Mouse (Mus musculus) heart, embryonic 14.5 days (tissue): Measurements from ENCODE around the gene Gm3238. TPM values are rescaled to one million over a fixed set of nuclear protein-coding genes. Genes with fewer than 3 reads are reported as not detected.
A peak's percentile ranks its signal among the peaks of the same experiment; 100 is the strongest.
"Not testable (repeated sequence)": the region's sequence is repeated elsewhere in the genome, so short reads cannot be mapped to it uniquely, and the experiment has no call there.

ENCODE experiments used
- ATAC-seq: fragments of 200-750 bp; cut with Nextera tagmentation; 2 replicates; pipeline ENCODE4 v1.8.0; 2017; ENCODE audit warnings: low read depth, moderate TSS enrichment; ENCODE audit not compliant: insufficient number of reproducible peaks, insufficient read depth, low FRiP score
- H3K27ac ChIP-seq, 2 experiments: fragments of 200-500 bp in 1 of 2; fragments of 300-500 bp in 1 of 2; sonication (generic) in 1 of 2; replicated peaks in 1 of 2; 2 replicates each; pipeline ENCODE4 v1.5.1; 2012 to 2014; ENCODE audit warnings: low read depth in 2 of 2, low read length in 2 of 2, control low read depth in 1 of 2, mild to moderate bottlenecking in 1 of 2, mixed read lengths in 1 of 2; ENCODE audit not compliant: control insufficient read depth in 1 of 2, insufficient read depth in 1 of 2
- H3K27me3 ChIP-seq: fragments of 300-500 bp; sonication (generic); 2 replicates; pipeline ENCODE4 v1.6.1; 2014; ENCODE audit warnings: mild to moderate bottlenecking, low read length, control low read depth; ENCODE audit not compliant: control insufficient read depth, insufficient read depth
- H3K36me3 ChIP-seq: fragments of 300-500 bp; sonication (generic); 2 replicates; pipeline ENCODE4 v1.6.1; 2014; ENCODE audit warnings: mild to moderate bottlenecking, control low read depth, low read length, mixed read lengths; ENCODE audit not compliant: control insufficient read depth, insufficient read depth
- H3K4me1 ChIP-seq, 2 experiments: fragments of 200-500 bp in 1 of 2; fragments of 300-500 bp in 1 of 2; sonication (generic) in 1 of 2; 2 replicates each; pipeline ENCODE4 v1.6.1; 2012 to 2014; ENCODE audit warnings: low read length in 2 of 2, control low read depth in 1 of 2, mixed read lengths in 1 of 2; ENCODE audit not compliant: control insufficient read depth in 2 of 2, insufficient read depth in 2 of 2
- H3K4me2 ChIP-seq: fragments of 300-500 bp; sonication (generic); 2 replicates; pipeline ENCODE4 v1.6.1; 2014; ENCODE audit warnings: mild to moderate bottlenecking, low read length
- H3K4me3 ChIP-seq, 2 experiments: fragments of 200-500 bp in 1 of 2; fragments of 300-500 bp in 1 of 2; sonication (generic) in 1 of 2; 2 replicates each; pipeline ENCODE4 v1.5.1; 2012 to 2014; ENCODE audit warnings: low read length in 2 of 2, mild to moderate bottlenecking in 2 of 2, control low read depth in 1 of 2, low read depth in 1 of 2, moderate library complexity in 1 of 2; ENCODE audit not compliant: control insufficient read depth in 1 of 2, insufficient read depth in 1 of 2
- H3K9ac ChIP-seq: fragments of 300-500 bp; sonication (generic); 2 replicates; pipeline ENCODE4 v1.6.1; 2014; ENCODE audit warnings: mild to moderate bottlenecking, low read length
- H3K9me3 ChIP-seq: fragments of 300-500 bp; sonication (generic); 2 replicates; pipeline ENCODE4 v1.6.1; 2016; ENCODE audit warnings: low read length, control low read depth; ENCODE audit not compliant: control insufficient read depth
- WGBS: fragments of 180-500 bp; shearing (Covaris S2); extraction: QIAGEN DNeasy Blood & Tissue Kit; methylation state at CpG from one replicate; pipeline ENCODE4 v1.1.7; 2014; 5-methylcytosine and 5-hydroxymethylcytosine counted together
- polyA plus RNA-seq: library from polyadenylated mRNA; unstranded; fragments of >200 nt; fragmentation: Nextera tagmentation; extraction: Ambion mirVana; gene quantifications from 2 replicates; pipeline ENCODE4 v1.2.1, GENCODE M21; 2014

Gm3238 gene
- polyA plus RNA-seq: not detected in 2 replicates

DNA sequence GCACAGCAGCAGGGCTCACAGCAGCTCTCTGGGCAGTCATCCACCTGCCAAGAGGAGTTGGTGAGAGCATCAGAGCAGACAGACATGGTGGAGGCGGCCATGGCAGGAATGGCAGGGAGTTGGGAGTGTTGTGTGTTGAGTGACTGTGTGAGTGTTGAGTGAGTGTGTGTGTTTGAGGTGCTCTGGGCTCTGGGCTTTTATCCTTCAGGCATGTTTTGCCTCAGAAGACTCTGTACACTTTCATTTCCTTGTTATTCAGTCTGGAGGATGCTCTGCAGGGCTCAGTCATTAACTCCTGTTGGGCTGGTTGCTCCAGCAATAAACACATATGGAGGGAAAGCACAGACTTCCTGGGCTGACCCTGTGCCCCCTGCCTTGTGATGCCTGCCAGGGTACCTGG lies at the start of gene Gm3238:
Gene Gm3238 (minus strand): TSS at position 101 of the 400 bp plus-strand sequence.
- not testable (repeated sequence) for H3K4me3 ChIP-seq, H3K36me3 ChIP-seq, H3K9me3 ChIP-seq, H3K4me1 ChIP-seq, H3K9ac ChIP-seq, H3K27me3 ChIP-seq, H3K27ac ChIP-seq, ATAC-seq, H3K4me2 ChIP-seq
- WGBS: 67% methylated on average over 1 of the region's 1 CpGs

DNA sequence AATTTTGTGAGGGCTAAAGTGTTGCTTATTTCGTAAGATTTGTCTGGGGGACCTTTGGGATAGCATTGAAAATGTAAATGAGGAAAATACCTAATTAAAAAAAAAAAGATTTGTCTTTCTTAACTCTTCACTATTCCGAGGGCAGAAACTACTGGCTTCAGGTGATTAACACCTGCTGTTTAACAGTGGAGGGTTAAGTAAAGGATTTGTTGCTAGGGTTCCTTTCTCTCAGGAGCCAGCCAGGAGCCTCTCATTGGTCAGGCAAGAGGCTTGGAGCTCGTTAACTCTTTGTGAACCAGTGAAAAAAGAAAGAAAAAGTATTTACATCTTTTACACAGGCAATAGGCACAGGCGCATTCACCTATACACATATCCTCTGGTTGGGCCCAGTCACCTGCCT lies 48.1 kb upstream of the Gm3238 start:
- WGBS: 44% methylated on average over 4 of the region's 4 CpGs
- Histone ChIP-seq H3K4me1 (no peaks in the 10 kb centered on the region), H3K9me3 (no peaks in the 10 kb centered on the region), H3K27me3 (no peaks in the 10 kb centered on the region), H3K27ac (no peak overlapping the region), H3K4me3 (no peak overlapping the region), H3K9ac (no peak overlapping the region), H3K4me2 (no peak overlapping the region), H3K36me3 (no peaks in the 10 kb centered on the region)
- no peak for ATAC-seq

DNA sequence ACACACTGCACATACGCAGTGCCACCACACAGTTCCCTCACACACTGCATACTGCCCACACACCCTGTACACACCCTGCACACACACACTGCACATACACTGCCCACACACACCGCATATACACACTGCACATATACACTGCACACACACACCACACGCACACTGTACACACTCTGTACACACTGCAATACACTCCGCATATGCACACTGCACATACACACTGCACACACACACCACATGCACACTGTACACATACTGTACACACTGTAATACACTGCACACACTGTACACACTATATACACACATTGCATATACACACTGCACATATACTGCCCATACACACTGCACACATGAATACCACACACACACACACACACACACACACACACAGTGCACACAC lies 47.4 kb upstream of the Gm3238 start:
- Histone ChIP-seq H3K27me3 (no peaks in the 10 kb centered on the region), H3K4me1 (no peaks in the 10 kb centered on the region), H3K9me3 (no peaks in the 10 kb centered on the region), H3K4me2 (no peak overlapping the region), H3K9ac (no peak overlapping the region), H3K4me3 (no peak overlapping the region), H3K36me3 (no peaks in the 10 kb centered on the region), H3K27ac (no peak overlapping the region)
- no peak; the same call in 1 of the 2 replicates for ATAC-seq
- 91% methylated on average over 4 of the region's 4 CpGs for WGBS

DNA sequence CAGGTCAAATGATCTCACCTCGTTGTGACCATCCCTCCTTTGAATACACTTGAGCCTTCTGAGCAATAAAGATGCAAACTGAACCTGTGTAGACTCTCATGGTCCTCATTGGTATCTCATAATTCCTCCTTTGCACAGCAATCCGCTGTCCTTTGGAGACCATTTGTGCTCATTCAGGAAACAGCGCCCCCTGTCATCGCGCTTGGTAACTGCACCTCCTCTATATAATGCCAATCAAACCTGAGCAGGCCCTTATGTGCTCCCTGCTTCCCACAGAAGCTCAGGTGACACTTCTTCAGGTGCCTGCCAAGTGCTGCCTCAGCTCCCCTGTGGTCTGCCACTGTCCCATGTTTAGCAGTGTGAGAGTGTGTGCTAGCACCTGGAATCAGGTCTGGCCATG lies 44.4 kb upstream of the Gm3238 start:
- no peak overlapping the region for H3K4me2 ChIP-seq
- WGBS: 31% methylated on average over 5 of the region's 5 CpGs
- H3K4me1 ChIP-seq: no peaks in the 10 kb centered on the region
- no peaks in the 10 kb centered on the region for H3K36me3 ChIP-seq
- no peak overlapping the region for H3K4me3 ChIP-seq
- H3K9me3 ChIP-seq: no peaks in the 10 kb centered on the region
- H3K9ac ChIP-seq: no peak overlapping the region
- H3K27me3 ChIP-seq: no peaks in the 10 kb centered on the region
- no peak overlapping the region for H3K27ac ChIP-seq
- no peak for ATAC-seq

DNA sequence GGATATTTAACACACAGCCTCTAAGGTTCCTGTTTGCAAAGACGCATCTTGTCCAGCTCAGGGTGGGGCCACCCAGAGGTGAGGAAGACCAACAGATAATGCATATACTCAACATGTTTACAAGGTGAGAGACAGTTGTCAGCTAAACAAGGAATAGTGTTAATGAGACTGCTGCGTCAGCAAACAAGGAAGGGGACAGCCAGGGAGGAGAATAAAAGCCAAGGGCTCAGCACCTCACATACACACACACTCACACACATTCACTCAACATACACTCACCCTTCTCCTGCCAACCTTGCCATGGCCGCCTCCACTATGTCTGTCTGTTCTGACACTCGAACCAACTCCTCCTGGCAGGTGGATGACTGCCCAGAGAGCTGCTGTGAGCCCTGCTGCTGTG lies 43.3 kb upstream of the Gm3238 start, which contains the start of gene Gm2696:
Gene Gm2696 (plus strand): TSS at position 301 of the 400 bp plus-strand sequence.
- Histone ChIP-seq H3K4me3 (no peak within 1 kb of the TSS), H3K9me3 (0 out of 2 replicates have a peak, but pooled peaks cover 3% of the 10 kb centered on the region), H3K27ac (no peak within 1 kb of the TSS), H3K36me3 (no peaks in the 10 kb centered on the region), H3K4me1 (no peaks in the 10 kb centered on the region), H3K4me2 (no peak within 1 kb of the TSS), H3K9ac (no peak within 1 kb of the TSS), H3K27me3 (no peaks in the 10 kb centered on the region)
- WGBS: 35% methylated on average over 4 of the region's 4 CpGs
- no peak for ATAC-seq

DNA sequence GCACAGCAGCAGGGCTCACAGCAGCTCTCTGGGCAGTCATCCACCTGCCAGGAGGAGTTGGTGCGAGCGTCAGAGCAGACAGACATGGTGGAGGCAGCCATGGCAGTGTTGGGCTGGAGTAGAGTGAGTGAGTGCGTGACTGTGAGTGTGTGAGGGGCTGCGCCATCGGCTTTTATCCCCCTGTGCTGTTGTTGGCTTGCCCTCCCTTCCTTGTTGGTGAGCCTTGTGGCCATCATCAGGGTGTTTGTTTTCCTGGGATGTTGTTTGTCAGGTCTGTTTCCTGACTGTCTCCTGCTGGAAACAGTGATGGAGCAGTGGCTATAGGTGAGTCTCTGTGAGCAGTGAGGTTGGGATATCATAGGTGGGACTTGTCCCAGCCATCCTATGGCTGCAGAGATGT lies 40.6 kb upstream of the Gm3238 start, which contains the start of gene Gm9507:
Gene Gm9507 (minus strand): TSS at position 101 of the 400 bp plus-strand sequence.
- 66% methylated on average over 5 of the region's 5 CpGs for WGBS
- Histone ChIP-seq H3K9ac (no peak within 1 kb of the TSS), H3K27ac (no peak within 1 kb of the TSS), H3K27me3 (no peaks in the 10 kb centered on the region), H3K4me2 (no peak within 1 kb of the TSS), H3K36me3 (no peaks in the 10 kb centered on the region), H3K9me3 (0 out of 2 replicates have a peak, but pooled peaks cover 3% of the 10 kb centered on the region), H3K4me3 (no peak within 1 kb of the TSS), H3K4me1 (no peaks in the 10 kb centered on the region)
- ATAC-seq: no peak

DNA sequence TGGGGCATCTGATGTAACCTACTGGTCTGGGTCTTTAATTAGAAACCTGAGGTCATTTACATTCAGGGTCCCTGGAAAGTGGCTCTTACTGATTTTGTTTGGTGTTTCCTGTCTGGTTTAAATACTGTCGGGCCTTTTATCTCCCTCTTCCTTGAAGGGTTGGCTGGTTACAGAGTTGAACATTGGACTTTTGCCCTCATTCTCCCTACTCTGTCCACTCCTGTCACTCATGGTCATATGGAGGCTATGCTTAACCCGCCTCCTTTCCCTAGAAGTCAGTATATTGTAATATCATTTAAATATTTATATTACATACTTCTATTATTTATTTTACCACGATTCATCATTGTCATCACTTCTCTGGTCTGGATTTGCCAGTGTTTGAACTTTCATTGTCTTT lies 33.0 kb upstream of the Gm3238 start:
- H3K9me3 ChIP-seq: no peaks in the 10 kb centered on the region
- no peak overlapping the region for H3K9ac ChIP-seq
- no peaks in the 10 kb centered on the region for H3K27me3 ChIP-seq
- no peak overlapping the region for H3K4me3 ChIP-seq
- H3K27ac ChIP-seq: no peak overlapping the region
- no peaks in the 10 kb centered on the region for H3K36me3 ChIP-seq
- H3K4me1 ChIP-seq: peaks cover 0 to 3% of the 10 kb centered on the region in 2 experiments; a peak in 1 of 4 replicates
- no peak overlapping the region for H3K4me2 ChIP-seq
- 60% methylated on average over 3 of the region's 3 CpGs for WGBS
- no peak for ATAC-seq

DNA sequence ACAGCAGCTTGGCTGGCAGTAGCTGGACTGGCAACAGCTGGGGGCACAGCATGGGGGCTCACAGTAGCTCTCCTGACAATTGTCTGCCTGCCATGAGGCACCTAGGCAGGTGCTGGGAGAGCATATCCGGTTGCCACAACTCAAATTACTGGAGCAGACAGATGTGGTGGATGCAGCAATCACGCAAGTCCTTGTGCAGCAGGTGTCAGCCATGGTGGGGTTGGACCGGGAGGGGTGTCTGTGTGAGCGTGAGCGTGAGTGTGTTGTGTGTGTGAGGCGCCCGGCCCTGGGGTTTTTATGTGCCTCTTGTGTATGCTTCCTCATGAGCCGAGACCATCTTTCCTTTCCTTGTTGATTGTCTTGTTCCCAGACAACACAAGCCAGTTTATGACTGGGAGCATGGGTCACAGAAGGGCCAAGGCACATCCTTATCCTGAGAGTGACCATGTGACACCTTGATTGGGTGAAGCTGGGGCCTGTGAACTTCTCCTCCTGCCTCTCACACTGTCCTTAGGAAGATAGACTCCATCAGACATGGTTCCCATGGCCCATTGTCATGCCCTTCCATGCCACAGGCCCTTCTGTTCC lies 27.9 kb upstream of the Gm3238 start, which contains the start of gene Gm19668:
Gene Gm19668 (minus strand): TSS at position 213 of the 588 bp plus-strand sequence.
- Histone ChIP-seq H3K9me3 (no peaks in the 10 kb centered on the region), H3K4me1 (peaks cover 7 to 13% of the 10 kb centered on the region in 2 experiments; a peak in 2 of 4 replicates), H3K9ac (no peak within 1 kb of the TSS), H3K27me3 (no peaks in the 10 kb centered on the region), H3K4me3 (no peak within 1 kb of the TSS), H3K4me2 (no peak within 1 kb of the TSS), H3K36me3 (no peaks in the 10 kb centered on the region), H3K27ac (peak within 1 kb of the TSS in 1 of 2 experiments; percentile 28; a peak in 1 of 4 replicates)
- no peak for ATAC-seq
- WGBS: 49% methylated on average over 8 of the region's 8 CpGs
